Mouse (Mus musculus): ENCODE measurements around the gene Hspb8.

- TF ChIP-seq EP300 (IDR thresholded peaks at IDR 0.05; ENCODE audit: low read depth) (no peak), CTCF (IDR thresholded peaks at IDR 0.05; ENCODE audit: low read depth) (no peak)
Measured at GRCm38 (mm10) chr5:116408965-116409364, 13.7 kb downstream of the Hspb8 start.

Measured in liver, embryonic 14.5 days (tissue).